Mouse (Mus musculus) lung, postnatal 0 days (tissue): ENCODE data around the gene Itga3.

ENCODE experiments used
- CTCF ChIP-seq: IDR thresholded peaks from 2 replicates; pipeline ENCODE4 v1.5.1; 2016; ENCODE audit warnings: antibody characterized with exemption, mild to moderate bottlenecking
- EP300 ChIP-seq: IDR thresholded peaks from 2 replicates; pipeline ENCODE4 v1.6.1; 2016; ENCODE audit warnings: antibody characterized with exemption, mild to moderate bottlenecking, control low read depth

DNA sequence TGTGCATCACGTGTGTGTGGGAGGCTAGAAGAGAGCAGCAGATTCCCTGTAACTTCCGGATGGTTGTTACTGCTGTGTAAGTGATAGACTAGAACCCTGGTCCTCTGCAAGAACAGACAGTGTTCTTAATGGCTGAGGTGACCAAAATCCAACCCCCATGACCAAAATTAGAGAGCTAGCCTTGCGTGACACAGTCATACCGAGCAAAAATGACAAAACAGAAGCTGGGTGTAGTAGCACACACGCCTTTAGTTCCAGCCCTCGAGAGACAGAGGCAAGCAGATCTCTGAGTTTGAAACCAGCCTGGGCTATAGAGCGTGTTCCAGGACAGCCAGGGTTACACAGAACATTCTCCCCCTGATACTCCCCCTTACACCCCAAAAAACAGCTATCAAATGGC is 33.5 kb upstream of the Itga3 start:
- TF ChIP-seq CTCF, result no peak
- TF ChIP-seq EP300, result no peak
